12 mouse cellular contexts compared by ENCODE assay signal in genomic region chr5:116312111-116312737, GRCm38 (mm10). TPM values are rescaled to one million over a fixed set of nuclear protein-coding genes. Genes with fewer than 3 reads are reported as not detected.
DNase-seq lines count a peak whose midpoint lies in the region; ATAC-seq and TF ChIP-seq lines count a peak whose summit lies in the region.
"Had no signal": no experiment of that assay in that cellular context is flagged by ENCODE, and none has a peak within 500 bp of the region (broad histone marks: within the 10 kb centered on the region; RNA-seq: fewer than 3 reads in every experiment).

No protein-coding gene starts in this region.

- ATAC-seq in embryonic facial prominence, embryonic 14.5 days (ENCODE audit: low read depth), result peak; percentile 41
- ATAC-seq in hindbrain, postnatal 0 days, result peak; percentile 47; the same call in 1 of the 2 replicates
- ATAC-seq in neural tube, embryonic 12.5 days (ENCODE audit: low FRiP score, low read depth), result peak; percentile 50; the same call in 1 of the 2 replicates
- ATAC-seq in heart, embryonic 11.5 days (replicated peaks; ENCODE audit: insufficient number of reproducible peaks, low FRiP score, low TSS enrichment), result no peak
- ATAC-seq: intestine, postnatal 0 days had no signal

- no peak for TF ChIP-seq POLR2A in kidney, adult 2 months (IDR thresholded peaks at IDR 0.05; ENCODE audit: low read depth, low read length)

- no peaks in the 10 kb centered on the region for H3K9me3 ChIP-seq in embryonic facial prominence, embryonic 14.5 days (ENCODE audit: control insufficient read depth, low read length)
- H3K9me3 ChIP-seq in hindbrain, postnatal 0 days (ENCODE audit: low read length), result no peaks in the 10 kb centered on the region
- H3K9me3 ChIP-seq in neural tube, embryonic 12.5 days, result no peaks in the 10 kb centered on the region
- H3K9me3 ChIP-seq in heart, embryonic 11.5 days (replicated peaks; ENCODE audit: control insufficient read depth, low read length), result no peaks in the 10 kb centered on the region

- H3K36me3 ChIP-seq in kidney, adult 2 months (ENCODE audit: control insufficient read depth, insufficient read depth, low read length), result no peaks in the 10 kb centered on the region
- H3K36me3 ChIP-seq in embryonic facial prominence, embryonic 14.5 days (ENCODE audit: control insufficient read depth, insufficient read depth, low read length), result no peaks in the 10 kb centered on the region
- no peaks in the 10 kb centered on the region for H3K36me3 ChIP-seq in hindbrain, postnatal 0 days (ENCODE audit: insufficient read depth, low read length)
- H3K36me3 ChIP-seq in neural tube, embryonic 12.5 days, result no peaks in the 10 kb centered on the region
- no peaks in the 10 kb centered on the region for H3K36me3 ChIP-seq in heart, embryonic 11.5 days (ENCODE audit: control insufficient read depth, insufficient read depth, low read length)

- peak; percentile 20 for DNase-seq in kidney, adult 2 months
- DNase-seq in kidney, postnatal 10 days, result no peak
- DNase-seq in embryonic facial prominence, embryonic 14.5 days (ENCODE audit: low spot score), result peak; percentile 71
- DNase-seq in hindbrain, postnatal 0 days (ENCODE audit: low spot score), result peak; percentile 65
- DNase-seq in thymus, postnatal 36 days, result no peak
- no peak for DNase-seq in layer of hippocampus, adult 8-10 months (ENCODE audit: low spot score in 2 of 2)
- DNase-seq: cerebellum, adult 11-12 months; lung, adult 2 months had no signal

- no peak overlapping the region for H3K4me3 ChIP-seq in kidney, adult 2 months (ENCODE audit: insufficient read depth, low read depth, low read length)
- H3K4me3 ChIP-seq in embryonic facial prominence, embryonic 14.5 days (ENCODE audit: low read depth, low read length), result peak overlapping the region; percentile 23
- peak overlapping the region; percentile 13; the same call in 1 of the 2 replicates for H3K4me3 ChIP-seq in hindbrain, postnatal 0 days (ENCODE audit: low read length)
- no peak overlapping the region; the same call in 1 of the 2 replicates for H3K4me3 ChIP-seq in neural tube, embryonic 12.5 days
- no peak overlapping the region for H3K4me3 ChIP-seq in heart, embryonic 11.5 days (ENCODE audit: low read depth, low read length)

- H3K4me2 ChIP-seq in embryonic facial prominence, embryonic 14.5 days (ENCODE audit: low read depth, low read length), result peak overlapping the region; percentile 48
- peak overlapping the region; percentile 42 for H3K4me2 ChIP-seq in hindbrain, postnatal 0 days (ENCODE audit: low read depth, low read length)
- peak overlapping the region; percentile 38 for H3K4me2 ChIP-seq in neural tube, embryonic 12.5 days (replicated peaks)
- H3K4me2 ChIP-seq in heart, embryonic 11.5 days, result no peak overlapping the region

- H3K27ac ChIP-seq in kidney, adult 2 months (ENCODE audit: insufficient read depth, low read depth, low read length), result no peak overlapping the region
- peak overlapping the region; percentile 75 for H3K27ac ChIP-seq in embryonic facial prominence, embryonic 14.5 days (replicated peaks; ENCODE audit: low read depth, low read length)
- H3K27ac ChIP-seq in hindbrain, postnatal 0 days, result peak overlapping the region; percentile 3; the same call in 1 of the 2 replicates
- H3K27ac ChIP-seq in neural tube, embryonic 12.5 days, result no peak overlapping the region
- no peak overlapping the region for H3K27ac ChIP-seq in heart, embryonic 11.5 days (ENCODE audit: low read depth, low read length)

- H3K9ac ChIP-seq in embryonic facial prominence, embryonic 14.5 days (ENCODE audit: low read depth, low read length), result peak overlapping the region; percentile 32; the same call in 1 of the 2 replicates
- H3K9ac ChIP-seq in hindbrain, postnatal 0 days (replicated peaks; ENCODE audit: low read length), result peak overlapping the region; percentile 30; the same call in 1 of the 2 replicates
- H3K9ac ChIP-seq in neural tube, embryonic 12.5 days, result no peak overlapping the region
- no peak overlapping the region for H3K9ac ChIP-seq in heart, embryonic 11.5 days (ENCODE audit: low read depth, low read length)

- WGBS in kidney, adult 2 months, result 31% methylated on average over 15 of the region's 15 CpGs
- WGBS in embryonic facial prominence, embryonic 14.5 days, result 21% methylated on average over 15 of the region's 15 CpGs
- WGBS in hindbrain, postnatal 0 days, result 15% methylated on average over 15 of the region's 15 CpGs
- WGBS in neural tube, embryonic 12.5 days, result 25% methylated on average over 15 of the region's 15 CpGs
- 64% methylated on average over 15 of the region's 15 CpGs for WGBS in heart, embryonic 11.5 days (ENCODE audit: insufficient replicate concordance)

- no peak for TF ChIP-seq CTCF in kidney, adult 2 months (conservative IDR thresholded peaks at IDR 0.05; ENCODE audit: insufficient read depth, insufficient read length, low read depth, low read length)
- no peak for TF ChIP-seq CTCF in hindbrain, postnatal 0 days (IDR thresholded peaks at IDR 0.05; ENCODE audit: low read depth)

- no peaks in the 10 kb centered on the region for H3K4me1 ChIP-seq in kidney, adult 2 months (ENCODE audit: control insufficient read depth, insufficient read depth, low read length)
- peaks cover 10% of the 10 kb centered on the region; the same call in 1 of the 2 replicates for H3K4me1 ChIP-seq in embryonic facial prominence, embryonic 14.5 days (ENCODE audit: control insufficient read depth, insufficient read depth, low read length)
- H3K4me1 ChIP-seq in hindbrain, postnatal 0 days (ENCODE audit: insufficient read depth, low read length), result peaks cover 3% of the 10 kb centered on the region; the same call in 1 of the 2 replicates
- peaks cover 6% of the 10 kb centered on the region for H3K4me1 ChIP-seq in neural tube, embryonic 12.5 days
- peaks cover 3% of the 10 kb centered on the region; the same call in 1 of the 2 replicates for H3K4me1 ChIP-seq in heart, embryonic 11.5 days (ENCODE audit: control insufficient read depth, insufficient read depth, low read length)

- no peaks in the 10 kb centered on the region for H3K27me3 ChIP-seq in kidney, adult 2 months (replicated peaks; ENCODE audit: control insufficient read depth, insufficient read depth, low read length)
- no peaks in the 10 kb centered on the region for H3K27me3 ChIP-seq in embryonic facial prominence, embryonic 14.5 days (replicated peaks; ENCODE audit: control insufficient read depth, insufficient read depth, low read length)
- H3K27me3 ChIP-seq in hindbrain, postnatal 0 days (ENCODE audit: insufficient read depth, low read length), result no peaks in the 10 kb centered on the region
- H3K27me3 ChIP-seq in neural tube, embryonic 12.5 days (replicated peaks), result peaks cover 4% of the 10 kb centered on the region; the same call in 1 of the 2 replicates
- H3K27me3 ChIP-seq in heart, embryonic 11.5 days (ENCODE audit: control insufficient read depth, insufficient read depth, low read length), result no peaks in the 10 kb centered on the region

RNA-seq across cellular contexts. Expression of gene Ccdc60, which starts 23.4 kb away (rescaled TPM):
- 0.08 and 0.14 TPM in 2 replicates for polyA plus RNA-seq in kidney, adult 2 months (2012; rRNA removed)
- 1.1 and 1.9 TPM in 2 replicates for polyA plus RNA-seq in embryonic facial prominence, embryonic 14.5 days (2014; fragmentation: Nextera tagmentation; extraction: Ambion mirVana)
- 0.73 and 0.79 TPM in 2 replicates for total RNA-seq in hindbrain, postnatal 0 days (2014; rRNA removed)
- 2.3 and 2.7 TPM in 2 replicates for polyA plus RNA-seq in hindbrain, postnatal 0 days (2015; fragmentation: Nextera tagmentation; extraction: Ambion mirVana)
- 0.89 TPM in 2 replicates for polyA plus RNA-seq in neural tube, embryonic 12.5 days (2016; fragmentation: Nextera tagmentation; extraction: Ambion mirVana)
- total RNA-seq in layer of hippocampus, adult 8-10 months (2022), result under 1 TPM; 0.14 to 0.52 (median 0.38) TPM
- 0.93 and 0.94 TPM in 2 replicates for polyA plus RNA-seq in heart, embryonic 11.5 days (2014; fragmentation: Nextera tagmentation; extraction: Ambion mirVana)
- total RNA-seq: granulocyte monocyte progenitor cell, adult 5-6 weeks had no signal

Comparison
In these comparisons a context has a peak if more than half of its experiments do, and no peak if none do; other contexts are left out.
1. DNase-seq: peak in kidney, adult 2 months (single experiment), embryonic facial prominence, embryonic 14.5 days (single experiment) and hindbrain, postnatal 0 days (single experiment); none in kidney, postnatal 10 days (single experiment), thymus, postnatal 36 days (0 of 2) and layer of hippocampus, adult 8-10 months (0 of 2).
2. H3K27ac ChIP-seq: peak in embryonic facial prominence, embryonic 14.5 days (single experiment) and hindbrain, postnatal 0 days (single experiment); none in kidney, adult 2 months (single experiment), neural tube, embryonic 12.5 days (single experiment) and heart, embryonic 11.5 days (single experiment).
3. H3K4me3 ChIP-seq: peak in embryonic facial prominence, embryonic 14.5 days (single experiment) and hindbrain, postnatal 0 days (single experiment); none in kidney, adult 2 months (single experiment), neural tube, embryonic 12.5 days (single experiment) and heart, embryonic 11.5 days (single experiment).
4. H3K9ac ChIP-seq: peak in embryonic facial prominence, embryonic 14.5 days (single experiment) and hindbrain, postnatal 0 days (single experiment); none in neural tube, embryonic 12.5 days (single experiment) and heart, embryonic 11.5 days (single experiment).